Mouse (Mus musculus) naive thymus-derived CD4-positive, alpha-beta T cell, adult 2 months (primary cell): ENCODE measurements at regions not wholly inside any gene's neighbourhood (a gene's known extent, or its start where the extent isn't known, plus 50 kb on each side); places are given as distances from the start of the nearest gene placed in this dataset.

Experiments used
- DNase-seq: peaks from one replicate; pipeline ENCODE4 v3.0.0-alpha.2; 2011; ENCODE audit warnings: low read depth

DNA sequence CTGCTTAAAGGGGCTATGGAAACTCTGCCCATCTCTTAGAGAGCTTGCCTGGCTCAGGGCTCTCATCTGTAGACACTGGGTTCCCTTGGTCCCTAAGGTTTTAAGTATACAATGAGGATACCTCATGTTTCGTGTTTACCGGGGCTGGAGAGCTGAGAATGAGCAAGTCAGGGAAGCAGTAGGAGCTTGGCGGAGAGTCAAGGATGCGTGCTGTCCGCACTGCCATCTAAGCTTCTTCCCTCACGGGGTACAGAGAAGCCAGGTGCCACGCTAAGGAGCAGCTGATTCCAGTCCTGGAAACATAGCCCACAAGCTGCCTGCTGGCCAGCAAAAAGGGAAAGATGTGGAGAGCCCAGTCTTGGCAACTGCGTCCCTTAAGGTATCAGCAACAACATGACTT, 55.0 kb upstream of the Ttc34 start:
- no peak for DNase-seq

- no peak for DNase-seq
Observed at GRCm38 (mm10) chr4:154785282-154785987, 51.8 kb upstream of the Ttc34 start.

DNA sequence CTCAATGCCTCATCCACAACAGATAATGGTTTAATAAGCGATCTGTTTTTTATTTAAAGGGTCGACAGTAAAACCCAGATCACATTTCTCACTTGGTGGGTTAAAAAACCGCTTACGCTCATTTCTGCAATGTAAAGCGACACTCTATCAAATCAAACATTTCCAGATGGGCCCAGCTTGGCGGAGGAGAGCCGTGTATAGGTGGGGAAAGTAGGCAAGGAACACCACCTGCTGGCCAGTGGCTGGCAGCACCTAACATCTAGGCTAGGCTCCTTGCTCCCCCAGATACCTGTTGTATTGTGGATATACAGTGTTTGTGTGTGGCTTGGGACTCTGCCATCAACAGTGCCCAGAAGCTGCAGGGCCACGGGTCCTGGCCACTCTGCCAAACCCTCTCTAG, 50.1 kb upstream of the Ttc34 start:
- DNase-seq, result no peak
